Mouse (Mus musculus) CD4-positive, CD25-positive, alpha-beta regulatory T cell, adult 4 months (primary cell): Measurements from ENCODE around the gene Daam2. TPM values are rescaled to one million over a fixed set of nuclear protein-coding genes. Genes with fewer than 3 reads are reported as not detected.

ENCODE experiments used
- ATAC-seq: one replicate; pipeline ENCODE4 v1.8.0; 2017
- polyA plus RNA-seq, 2 experiments: library from polyadenylated mRNA; unstranded; fragments of 100-300 nt; shearing (Covaris generic); gene quantifications; one replicate each; pipeline ENCODE4 v1.2.1; 2017

The Daam2 gene
- polyA plus RNA-seq, 2 experiments from 2014 or later = 0.04 TPM; not detected in 1

DNA sequence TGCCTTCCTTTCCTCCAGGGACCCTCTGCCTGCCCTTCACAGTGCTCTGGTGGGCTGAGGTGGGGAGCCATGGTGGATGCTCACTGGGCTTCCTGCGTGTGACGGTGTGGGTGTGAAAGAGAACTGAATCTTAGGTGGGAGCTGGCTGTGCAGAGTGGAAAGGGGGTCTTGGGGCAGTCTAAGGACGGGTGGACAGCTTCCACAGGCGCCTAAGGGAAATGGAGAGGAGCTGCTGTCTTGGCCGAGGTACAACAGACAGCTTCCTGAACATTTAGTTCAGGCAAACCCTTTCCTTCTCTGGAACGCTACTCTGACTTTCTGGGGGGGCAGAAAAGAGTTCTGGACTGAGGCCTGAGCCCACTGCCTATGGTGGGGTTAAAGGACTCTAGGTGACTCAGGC lies 134.0 kb downstream of the Daam2 start:
- no peak for ATAC-seq

DNA sequence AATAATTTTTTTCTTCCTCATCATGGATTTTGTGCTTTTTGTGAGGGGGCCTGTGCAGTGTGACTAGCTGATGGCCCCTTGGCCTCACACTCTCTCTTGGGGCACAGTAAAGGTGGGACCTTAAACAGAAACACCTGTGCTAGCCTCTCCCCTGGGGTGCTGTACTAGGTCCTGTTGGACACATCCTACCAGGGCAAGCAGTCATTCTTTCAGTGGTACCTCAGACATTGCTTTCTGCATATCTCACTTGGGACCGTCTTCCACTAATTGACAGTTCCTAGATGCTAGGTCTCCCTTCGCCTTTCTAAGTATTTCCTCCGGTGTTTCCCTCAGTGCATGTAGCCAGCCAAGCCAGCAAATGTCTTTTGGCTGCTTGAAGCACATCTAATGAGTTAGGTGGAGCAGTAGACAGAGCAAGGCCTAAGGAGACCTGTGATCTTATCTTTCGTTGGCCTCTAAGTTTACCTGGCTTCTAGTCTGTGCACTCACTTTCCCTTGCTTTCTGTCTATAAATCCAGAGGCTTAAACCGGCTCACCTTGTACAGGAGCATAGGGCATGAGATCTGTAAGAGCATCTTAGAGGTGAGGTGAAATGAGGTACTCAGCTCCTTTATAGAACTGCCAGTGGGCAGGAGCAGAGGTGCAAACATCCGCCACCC lies 134.5 kb downstream of the Daam2 start:
- no peak for ATAC-seq

DNA sequence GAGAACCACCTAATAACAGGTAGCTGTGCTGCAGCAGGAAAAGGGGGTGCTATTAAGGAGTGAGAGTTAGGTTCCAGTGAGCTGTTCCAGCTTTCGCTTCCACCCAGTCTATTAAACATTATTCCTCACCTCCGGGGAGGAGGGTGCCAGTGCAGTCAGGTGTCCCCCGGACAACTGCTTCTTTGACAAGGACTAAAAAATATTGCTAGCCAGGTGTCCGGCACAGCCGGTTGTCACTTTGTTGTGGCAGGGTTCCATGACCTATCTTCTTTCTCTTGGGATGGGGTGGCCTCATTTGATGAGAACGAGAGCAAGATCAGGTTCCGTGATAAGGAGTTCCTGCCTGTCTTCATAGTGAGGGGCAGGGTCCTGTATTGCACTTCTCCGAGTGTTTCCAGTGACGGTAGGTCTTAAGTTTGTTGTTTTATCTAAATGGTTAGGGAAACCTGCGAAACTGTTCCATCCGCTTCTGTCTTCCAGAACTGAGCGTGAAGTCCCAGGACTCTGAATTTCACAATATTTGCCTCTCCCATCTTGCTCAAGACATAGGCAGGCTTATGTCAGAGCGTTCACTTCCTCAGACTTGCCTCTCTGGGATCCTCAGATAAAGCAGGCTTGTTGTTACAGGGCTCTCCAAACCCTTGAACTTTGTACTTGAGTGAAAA lies 135.3 kb downstream of the Daam2 start:
- ATAC-seq = peak; percentile 11

- ATAC-seq = peak; percentile 100
Measured at GRCm38 (mm10) chr17:49428239-49428688, 135.9 kb downstream of the Daam2 start, which contains the start of gene Mocs1. Mocs1 (plus strand) TSS chr17:49428362.

DNA sequence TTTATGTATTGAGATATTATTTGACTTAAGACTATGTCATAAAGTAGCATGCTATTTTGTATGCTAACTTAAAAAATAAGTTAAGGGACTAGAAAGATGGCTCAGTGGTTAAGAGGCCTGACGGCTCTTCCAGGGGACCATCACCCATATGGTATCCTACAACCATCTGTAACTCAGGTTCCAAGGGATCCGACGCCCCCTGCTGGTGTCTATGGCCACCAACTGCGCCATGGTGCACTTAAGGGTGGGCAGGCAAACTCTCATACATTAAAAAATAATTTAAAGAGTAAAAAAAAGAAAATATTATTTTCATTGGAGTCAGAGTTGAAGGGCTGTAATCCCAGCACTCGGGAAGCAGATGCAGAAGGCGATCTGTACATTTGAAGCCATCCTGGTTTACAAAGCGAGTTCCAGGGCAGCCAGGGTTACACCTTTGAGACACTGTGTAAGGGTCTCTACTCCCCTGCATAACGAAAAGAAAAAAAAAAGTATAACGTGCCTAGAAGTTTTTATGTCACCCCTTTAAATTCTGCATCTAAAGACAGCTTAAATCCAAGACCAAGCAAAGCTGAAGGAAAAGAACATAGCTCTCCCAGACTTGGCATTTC lies 136.4 kb downstream of the Daam2 start:
- ATAC-seq = peak; percentile 2

GRCm38 (mm10) chr17:49423872-49424271 lies 140.3 kb downstream of the Daam2 start:
- ATAC-seq = no peak

- ATAC-seq = no peak
Measured at GRCm38 (mm10) chr17:49423067-49423325, 141.1 kb downstream of the Daam2 start.

DNA sequence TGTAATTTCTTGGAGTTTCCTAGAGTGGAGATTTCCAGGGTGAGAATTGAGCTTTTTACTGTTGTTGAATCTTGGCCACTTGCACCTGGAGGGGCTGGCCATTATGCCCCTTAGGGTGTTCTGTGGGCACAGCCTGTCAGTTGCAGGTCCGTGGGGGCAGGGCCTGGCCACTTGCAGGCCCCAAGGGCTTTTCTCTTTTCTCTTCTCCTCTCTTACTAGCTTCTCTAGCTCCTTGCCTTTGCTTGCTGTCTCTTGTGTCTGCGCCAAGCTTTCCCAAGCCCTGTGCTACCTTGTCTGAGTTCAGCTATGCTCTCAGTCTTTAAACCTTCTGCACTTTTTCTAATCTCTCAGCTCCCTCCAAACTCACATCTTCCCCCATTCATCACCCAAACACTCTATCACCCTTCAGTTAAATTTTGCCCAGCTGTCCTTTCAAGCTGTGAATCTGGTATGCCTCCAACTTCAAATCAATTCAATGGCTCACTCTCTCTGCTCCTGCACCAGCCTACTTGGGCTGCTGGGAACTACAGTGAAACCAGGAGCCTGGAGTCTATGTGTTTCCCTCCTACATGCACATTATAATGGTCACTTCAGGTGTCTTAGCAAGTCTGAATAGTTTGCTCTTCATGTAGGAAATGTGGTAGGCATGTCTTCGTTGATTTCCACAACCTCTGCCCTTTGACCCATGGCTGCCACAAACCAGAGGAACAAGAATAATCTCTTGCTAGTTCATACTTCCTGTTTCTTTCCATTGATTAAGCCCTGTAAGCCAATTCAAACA lies 141.7 kb downstream of the Daam2 start:
- no peak for ATAC-seq

DNA sequence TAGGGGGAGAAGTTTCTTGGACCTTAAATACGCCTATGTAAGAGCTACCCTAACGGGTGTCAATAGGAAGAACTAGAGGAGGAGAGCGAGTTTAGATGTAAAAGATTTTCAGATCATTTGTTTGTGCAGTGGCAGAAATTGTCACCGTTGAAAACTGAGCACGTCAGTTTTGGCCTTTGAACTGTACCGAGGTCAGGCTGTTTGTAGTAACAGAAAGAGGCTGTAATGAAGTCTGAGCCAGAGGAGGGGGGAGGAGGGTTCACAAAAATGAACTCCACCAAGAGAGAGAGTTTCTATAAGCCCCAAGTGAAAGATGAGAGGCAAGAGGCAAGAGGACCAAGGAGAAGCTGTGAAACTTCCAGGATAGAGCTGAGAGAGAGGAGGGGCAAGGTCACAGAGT lies 144.3 kb downstream of the Daam2 start:
- ATAC-seq = no peak

DNA sequence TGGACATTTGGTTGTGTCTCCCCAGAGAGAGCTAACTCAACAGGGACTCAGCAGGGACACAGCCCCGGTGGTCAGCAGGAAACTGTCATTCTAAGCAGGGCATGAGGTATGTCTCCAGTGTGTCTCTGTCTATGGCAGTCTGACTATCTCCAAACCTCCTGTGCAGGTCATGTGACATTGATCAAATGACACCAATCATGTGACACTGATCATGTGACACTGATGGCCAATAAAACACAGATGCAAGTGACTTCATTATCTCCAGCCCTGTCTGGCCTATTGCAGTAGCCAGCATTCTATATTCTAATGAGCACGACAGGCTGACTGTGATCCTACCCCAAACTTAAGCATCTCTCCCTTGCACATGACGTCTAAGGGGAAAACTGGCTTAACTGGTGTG lies 147.9 kb downstream of the Daam2 start:
- ATAC-seq = no peak

- peak; percentile 66 for ATAC-seq
Measured at GRCm38 (mm10) chr17:49413554-49413953, 150.6 kb downstream of the Daam2 start.

GRCm38 (mm10) chr17:49412974-49413373 lies 151.2 kb downstream of the Daam2 start:
- no peak for ATAC-seq

Other genes with a start within 250 kb of the Daam2 start
- 10 to 100 TPM; 12.4 to 13.7 TPM for gene Mocs1, start 136.0 kb downstream of the Daam2 start, polyA plus RNA-seq
- not detected for gene Kif6, start 50.8 kb upstream of the Daam2 start, polyA plus RNA-seq